Mouse (Mus musculus): ENCODE data around the gene Gm49333. TPM values are rescaled to one million over a fixed set of nuclear protein-coding genes. Genes with fewer than 3 reads are reported as not detected.
A peak's percentile ranks its signal among the peaks of the same experiment; 100 is the strongest.

Gm49333 gene
- 0.49 TPM in 1 of 2 replicates, not detected in the other for polyA plus RNA-seq (2016; fragmentation: Nextera tagmentation; extraction: Ambion mirVana)

DNA sequence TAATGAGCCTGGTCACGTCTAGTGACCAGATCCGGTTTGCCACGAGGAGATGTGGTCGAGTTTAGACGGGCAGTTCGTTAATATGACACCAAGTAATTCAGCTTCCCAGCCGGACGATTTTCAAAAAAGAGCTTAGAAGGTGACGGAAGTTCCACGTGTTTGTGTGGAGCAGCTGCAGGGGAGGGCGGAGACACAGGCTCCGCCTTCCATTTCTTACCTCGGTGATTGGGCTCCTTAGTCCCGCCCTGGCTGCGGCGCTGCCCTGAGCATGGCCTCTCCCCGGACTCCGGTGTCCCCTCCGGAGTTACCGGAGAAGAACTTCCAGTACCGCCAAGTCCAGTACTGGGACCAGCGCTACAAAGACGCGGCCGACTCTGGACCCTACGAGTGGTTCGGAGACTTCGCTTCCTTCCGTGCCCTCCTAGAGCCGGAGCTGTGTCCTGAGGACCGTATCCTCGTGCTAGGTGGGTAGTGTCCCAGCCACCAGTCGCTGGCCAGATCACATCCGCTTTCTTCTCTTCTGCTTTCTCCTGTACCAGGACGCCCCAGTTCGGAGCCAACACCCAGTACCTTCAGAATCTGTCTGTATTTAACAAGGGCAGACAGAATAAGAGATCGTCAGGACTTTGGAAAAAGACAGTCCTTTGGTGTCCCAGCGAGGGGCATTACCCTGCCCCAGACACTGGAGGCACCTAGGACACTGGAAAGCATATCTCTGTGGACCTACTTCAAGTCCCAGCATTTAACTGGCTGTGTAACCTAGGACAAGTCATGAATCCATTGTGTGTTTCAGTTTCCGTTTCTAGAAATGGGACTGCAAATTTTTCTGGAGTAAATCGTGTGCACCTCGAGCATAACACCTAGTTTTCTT lies at the start of gene Gm49333, which contains the start of the genes Eef1akmt4 and Alg3:
Gene Gm49333 (plus strand): TSS at position 254 of the 871 bp plus-strand sequence.
Gene Eef1akmt4 (plus strand): TSS at position 237 of the 871 bp plus-strand sequence.
Gene Alg3 (minus strand): TSS at position 379 of the 871 bp plus-strand sequence.
- WGBS: 2% methylated on average over 41 of the region's 41 CpGs

DNA sequence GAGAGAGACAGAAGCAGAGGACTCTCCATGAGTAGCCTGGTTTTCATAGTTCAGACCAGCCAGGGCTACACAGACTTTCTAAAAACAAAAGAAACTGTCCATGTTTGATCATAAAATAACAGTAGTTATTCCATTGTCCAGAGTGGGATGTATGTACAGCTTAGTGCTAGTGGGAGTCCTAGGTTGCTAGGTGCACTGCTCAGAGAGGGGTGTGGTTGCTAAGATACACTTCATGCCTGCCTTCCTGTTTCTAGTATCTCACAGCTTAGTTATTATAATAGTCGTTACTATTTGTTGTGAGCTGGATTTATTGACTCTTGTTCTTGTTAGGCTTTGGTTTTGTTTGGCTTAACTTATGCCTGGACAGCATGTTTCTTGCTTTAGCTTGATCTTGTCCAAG lies 46.3 kb upstream of the Gm49333 start:
- Histone ChIP-seq H3K9me3 (no peaks in the 10 kb centered on the region), H3K4me1 (no peaks in the 10 kb centered on the region), H3K36me3 (replicated peaks) (peaks cover 35% of the 10 kb centered on the region), H3K27ac (replicated peaks) (no peak overlapping the region), H3K4me3 (no peak overlapping the region), H3K27me3 (replicated peaks; ENCODE audit: low read depth, poor library complexity, severe bottlenecking) (no peaks in the 10 kb centered on the region)
- 77% methylated on average over 1 of the region's 1 CpGs for WGBS
- DNase-seq (ENCODE audit: low spot score): no peak

More for the DNA sequence above, at the start of gene Gm49333, which contains the start of the genes Eef1akmt4 and Alg3:
- peaks cover 28% of the 10 kb centered on the region for H3K4me1 ChIP-seq
- peak within 1 kb of the TSS; percentile 95 for H3K27ac ChIP-seq (replicated peaks)
- DNase-seq (ENCODE audit: low spot score): peak; percentile 91
- H3K27me3 ChIP-seq (replicated peaks; ENCODE audit: low read depth, poor library complexity, severe bottlenecking): no peaks in the 10 kb centered on the region
- H3K36me3 ChIP-seq (replicated peaks): peaks cover 28% of the 10 kb centered on the region
- H3K4me3 ChIP-seq: peak within 1 kb of the TSS; percentile 88
- no peaks in the 10 kb centered on the region for H3K9me3 ChIP-seq

DNA sequence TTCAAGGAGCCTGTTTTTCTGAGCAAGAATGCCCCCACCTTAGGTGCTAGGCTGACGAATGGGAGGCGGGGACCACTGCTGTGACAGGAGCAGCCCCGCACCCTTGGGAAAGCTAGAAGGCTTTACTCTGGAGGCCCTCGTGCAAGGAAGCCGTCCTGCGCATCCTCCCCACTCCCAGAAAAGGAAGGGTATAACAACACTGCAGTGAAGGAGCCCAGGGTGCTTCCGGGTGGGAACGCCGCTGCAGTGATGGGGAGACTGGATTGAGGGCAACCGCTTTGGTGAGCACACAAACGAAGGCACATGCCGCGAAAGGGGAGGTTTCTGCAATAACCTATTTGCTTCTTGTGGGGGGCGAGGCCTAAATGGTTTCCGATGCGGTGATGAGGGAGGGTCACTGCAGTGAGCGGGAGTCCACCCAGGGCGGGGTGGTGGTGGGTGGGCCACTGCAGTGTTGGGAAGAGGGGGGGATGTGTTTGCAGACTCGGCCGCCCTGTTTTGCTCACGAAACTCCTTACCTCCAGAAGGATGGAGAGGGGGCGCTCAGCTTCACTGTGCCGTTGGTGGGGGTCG lies 22.0 kb upstream of the Gm49333 start, which contains the start of gene Vwa5b2:
Gene Vwa5b2 (plus strand): TSS at position 106 of the 573 bp plus-strand sequence.
- H3K27ac ChIP-seq (replicated peaks): peak within 1 kb of the TSS; percentile 1
- H3K27me3 ChIP-seq (replicated peaks; ENCODE audit: low read depth, poor library complexity, severe bottlenecking): peaks cover 74% of the 10 kb centered on the region
- DNase-seq (ENCODE audit: low spot score): no peak
- peak within 1 kb of the TSS; percentile 64 for H3K4me3 ChIP-seq
- H3K4me1 ChIP-seq: peaks cover 25% of the 10 kb centered on the region
- H3K9me3 ChIP-seq: no peaks in the 10 kb centered on the region
- under 1% methylated on average over 24 of the region's 24 CpGs for WGBS
- no peaks in the 10 kb centered on the region for H3K36me3 ChIP-seq (replicated peaks)

DNA sequence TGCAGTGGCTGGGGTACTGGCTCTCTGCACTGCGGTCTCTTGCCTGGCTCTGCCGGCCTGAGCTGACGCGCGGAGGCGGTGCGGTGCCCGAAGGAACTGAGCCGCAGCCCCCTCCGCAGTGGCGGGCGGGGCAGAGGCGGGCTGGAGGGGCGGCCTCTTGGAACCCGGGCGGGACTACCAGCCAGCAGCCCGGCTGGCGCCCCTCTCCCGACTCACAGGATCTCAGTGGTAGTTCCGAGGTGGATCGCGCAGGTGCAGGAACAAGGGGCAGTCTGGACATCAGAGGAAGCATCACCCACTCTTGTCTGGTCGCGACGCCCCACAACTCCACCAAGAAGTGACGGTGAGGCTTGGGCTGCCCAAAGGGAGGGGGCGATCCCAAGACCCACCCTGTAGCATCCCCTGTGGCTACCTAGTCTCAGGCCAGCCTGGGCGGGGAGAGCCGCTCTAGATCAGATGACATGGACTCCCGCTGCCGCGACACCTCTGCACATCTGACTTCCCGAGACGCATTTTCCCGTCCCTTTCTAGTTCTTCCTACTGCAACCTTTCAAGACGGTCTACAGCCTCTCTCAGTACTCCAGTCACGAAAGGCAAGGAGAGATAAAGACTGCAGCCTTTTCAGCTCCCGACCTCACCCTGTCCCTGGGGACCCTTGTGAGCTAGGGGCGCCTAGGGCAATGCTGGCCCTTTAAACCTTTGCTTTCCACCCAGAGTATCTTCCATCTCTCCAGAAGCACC lies 21.3 kb upstream of the Gm49333 start:
- Histone ChIP-seq H3K4me1 (peaks cover 25% of the 10 kb centered on the region), H3K4me3 (peak overlapping the region; percentile 64), H3K27me3 (replicated peaks; ENCODE audit: low read depth, poor library complexity, severe bottlenecking) (peaks cover 80% of the 10 kb centered on the region), H3K36me3 (replicated peaks) (no peaks in the 10 kb centered on the region), H3K27ac (replicated peaks) (peak overlapping the region; percentile 1), H3K9me3 (no peaks in the 10 kb centered on the region)
- WGBS: under 1% methylated on average over 39 of the region's 39 CpGs
- peak; percentile 75 for DNase-seq (ENCODE audit: low spot score)

DNA sequence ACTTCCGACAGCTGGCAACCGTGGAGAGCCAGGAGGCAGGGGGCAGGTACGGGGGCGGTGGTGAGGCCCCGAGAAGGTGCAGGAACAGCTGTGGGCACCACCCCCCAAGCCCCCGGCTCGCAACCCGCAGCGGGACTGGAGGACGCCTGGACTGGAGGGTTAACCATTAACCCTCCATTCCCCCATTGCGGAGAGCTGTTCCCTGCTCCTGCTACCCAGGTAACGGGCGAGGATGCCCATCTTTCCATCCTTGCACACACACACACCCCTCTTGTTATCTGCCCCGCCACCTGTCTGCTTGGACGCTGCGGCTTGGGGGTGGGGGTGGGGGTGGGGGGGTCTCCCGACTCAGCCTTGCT lies 20.8 kb upstream of the Gm49333 start:
- Histone ChIP-seq H3K36me3 (replicated peaks) (no peaks in the 10 kb centered on the region), H3K27ac (replicated peaks) (no peak overlapping the region), H3K4me1 (peaks cover 25% of the 10 kb centered on the region), H3K27me3 (replicated peaks; ENCODE audit: low read depth, poor library complexity, severe bottlenecking) (peaks cover 86% of the 10 kb centered on the region), H3K4me3 (peak overlapping the region; percentile 64), H3K9me3 (no peaks in the 10 kb centered on the region)
- DNase-seq (ENCODE audit: low spot score): no peak
- WGBS: 3% methylated on average over 17 of the region's 17 CpGs

DNA sequence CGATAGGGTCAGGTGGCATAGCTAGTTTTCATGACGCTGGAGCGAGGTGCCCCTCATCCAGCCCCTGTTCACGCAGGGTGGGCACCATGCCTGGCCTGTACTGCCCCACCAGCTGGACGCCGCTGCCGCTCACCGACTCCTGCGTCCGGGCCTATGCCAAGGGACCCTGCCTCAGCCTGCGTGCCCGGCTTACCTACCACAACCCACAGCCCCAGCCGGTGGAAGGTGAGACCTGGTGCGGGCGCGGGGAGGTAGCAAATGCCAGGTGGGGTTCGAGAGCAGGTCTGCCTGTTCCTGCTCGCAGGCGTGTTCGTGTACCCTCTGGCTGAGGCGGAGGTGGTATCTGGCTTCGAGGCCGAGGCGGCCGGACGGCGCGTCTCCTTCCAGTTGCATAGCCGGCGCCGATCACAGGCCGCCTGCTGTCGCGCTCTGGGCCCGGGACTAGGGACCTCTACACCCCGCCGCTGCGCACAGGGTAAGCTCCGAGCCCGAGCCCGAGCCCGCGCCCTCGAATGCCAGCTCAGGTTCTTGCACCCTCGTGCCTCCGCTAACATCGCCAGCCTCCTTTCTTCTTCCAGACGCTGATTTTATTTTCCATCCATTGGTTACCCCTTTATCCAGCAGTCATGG lies 20.2 kb upstream of the Gm49333 start:
- Histone ChIP-seq H3K4me1 (peaks cover 25% of the 10 kb centered on the region), H3K4me3 (peak overlapping the region; percentile 64), H3K27me3 (replicated peaks; ENCODE audit: low read depth, poor library complexity, severe bottlenecking) (peaks cover 91% of the 10 kb centered on the region), H3K36me3 (replicated peaks) (no peaks in the 10 kb centered on the region), H3K9me3 (no peaks in the 10 kb centered on the region), H3K27ac (replicated peaks) (no peak overlapping the region)
- WGBS: 5% methylated on average over 48 of the region's 48 CpGs
- DNase-seq (ENCODE audit: low spot score): peak; percentile 49

DNA sequence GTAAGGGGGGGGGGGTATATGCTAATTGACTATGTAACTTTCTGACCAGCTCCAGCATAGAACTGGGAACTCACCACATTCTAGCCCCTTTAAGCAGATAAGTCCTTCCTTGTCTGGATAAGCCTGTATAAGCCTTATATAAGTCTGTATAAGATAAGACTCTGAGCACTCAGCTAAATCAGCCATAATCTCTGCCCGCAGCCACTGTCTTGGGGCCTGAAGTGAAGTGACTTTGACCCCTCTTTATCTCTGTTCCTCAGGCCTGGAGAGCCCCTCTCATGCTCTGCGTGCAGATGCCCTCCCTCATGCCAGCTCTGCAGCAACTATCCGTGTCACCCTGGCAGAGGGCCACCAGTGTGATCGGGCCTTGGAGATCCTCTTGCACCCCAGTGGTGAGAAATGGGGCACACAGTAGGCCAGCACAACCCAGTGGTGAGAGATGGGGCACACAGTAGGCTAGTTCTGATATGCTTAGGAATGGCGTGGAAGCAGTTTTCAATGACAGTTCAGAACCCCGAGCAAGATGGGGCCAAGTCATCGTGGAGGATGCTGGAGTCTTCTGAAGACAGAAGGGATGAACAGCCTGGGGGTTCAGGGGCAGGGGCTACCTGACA lies 16.2 kb upstream of the Gm49333 start:
- Histone ChIP-seq H3K9me3 (no peaks in the 10 kb centered on the region), H3K36me3 (replicated peaks) (no peaks in the 10 kb centered on the region), H3K27me3 (replicated peaks; ENCODE audit: low read depth, poor library complexity, severe bottlenecking) (peaks cover 61% of the 10 kb centered on the region), H3K27ac (replicated peaks) (no peak overlapping the region), H3K4me3 (no peak overlapping the region), H3K4me1 (peaks cover 18% of the 10 kb centered on the region)
- DNase-seq (ENCODE audit: low spot score): no peak
- WGBS: 88% methylated on average over 7 of the region's 7 CpGs

DNA sequence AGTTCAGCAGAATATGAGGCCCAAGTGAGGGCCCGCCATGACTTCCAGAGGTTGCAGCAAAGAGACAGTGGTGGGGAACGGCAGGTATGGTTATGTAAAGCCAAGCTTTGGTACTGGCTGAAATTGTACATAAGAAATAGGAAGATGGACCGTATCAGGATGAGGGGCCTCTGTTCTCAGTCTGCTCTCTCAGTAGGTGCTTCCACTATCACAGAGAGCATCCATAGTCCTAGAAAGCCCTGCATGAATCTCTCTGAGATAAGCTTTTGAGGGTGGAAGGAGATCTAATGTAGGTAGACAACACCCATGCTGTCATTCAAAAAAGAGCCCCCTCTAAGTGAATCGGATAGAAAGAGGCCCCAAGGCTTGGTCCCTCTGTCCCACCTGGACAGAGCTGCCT lies 15.7 kb upstream of the Gm49333 start:
- H3K27ac ChIP-seq (replicated peaks): no peak overlapping the region
- DNase-seq (ENCODE audit: low spot score): no peak
- peaks cover 55% of the 10 kb centered on the region for H3K27me3 ChIP-seq (replicated peaks; ENCODE audit: low read depth, poor library complexity, severe bottlenecking)
- no peaks in the 10 kb centered on the region for H3K9me3 ChIP-seq
- 88% methylated on average over 4 of the region's 4 CpGs for WGBS
- peaks cover 12% of the 10 kb centered on the region for H3K4me1 ChIP-seq
- no peaks in the 10 kb centered on the region for H3K36me3 ChIP-seq (replicated peaks)
- H3K4me3 ChIP-seq: no peak overlapping the region

DNA sequence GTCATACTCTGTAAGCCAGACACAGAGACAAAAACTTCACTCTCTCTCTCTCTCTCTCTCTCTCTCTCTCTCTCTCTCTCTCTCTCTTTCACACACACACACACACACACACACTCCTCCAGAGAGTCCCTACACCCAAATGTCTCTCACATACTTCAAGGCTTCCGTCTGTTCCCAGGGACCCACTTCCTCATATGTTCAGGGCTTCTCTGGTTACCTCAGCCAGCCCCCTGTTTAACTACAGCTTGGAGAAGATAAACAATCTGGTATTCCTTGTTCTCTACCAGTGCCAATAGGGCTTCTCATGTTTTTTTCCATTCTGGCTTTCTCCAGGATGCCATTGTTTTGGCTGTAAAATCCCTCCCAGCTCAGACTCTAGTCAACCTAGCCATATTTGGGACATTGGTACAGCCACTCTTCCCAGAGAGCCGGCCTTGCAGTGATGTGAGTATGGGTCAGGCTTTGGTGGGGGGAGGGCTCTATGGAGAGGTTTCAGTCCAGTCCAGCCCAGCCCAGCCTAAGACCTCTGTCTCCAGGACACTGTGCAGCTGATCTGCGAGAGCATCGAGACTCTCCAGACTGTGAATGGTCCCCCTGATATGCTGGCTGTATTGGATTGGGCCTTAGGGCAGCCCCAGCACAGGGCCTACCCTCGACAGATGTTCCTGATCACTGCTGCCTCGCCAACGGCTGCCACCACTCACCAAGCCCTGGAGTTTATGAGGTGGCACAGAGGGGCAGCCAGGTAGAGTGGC lies 14.5 kb upstream of the Gm49333 start:
- H3K27me3 ChIP-seq (replicated peaks; ENCODE audit: low read depth, poor library complexity, severe bottlenecking): peaks cover 44% of the 10 kb centered on the region
- DNase-seq (ENCODE audit: low spot score): no peak
- no peaks in the 10 kb centered on the region for H3K9me3 ChIP-seq
- no peak overlapping the region for H3K27ac ChIP-seq (replicated peaks)
- WGBS: 63% methylated on average over 7 of the region's 7 CpGs
- no peaks in the 10 kb centered on the region for H3K36me3 ChIP-seq (replicated peaks)
- H3K4me3 ChIP-seq: no peak overlapping the region
- peaks cover 5% of the 10 kb centered on the region; the same call in 1 of the 2 replicates for H3K4me1 ChIP-seq

DNA sequence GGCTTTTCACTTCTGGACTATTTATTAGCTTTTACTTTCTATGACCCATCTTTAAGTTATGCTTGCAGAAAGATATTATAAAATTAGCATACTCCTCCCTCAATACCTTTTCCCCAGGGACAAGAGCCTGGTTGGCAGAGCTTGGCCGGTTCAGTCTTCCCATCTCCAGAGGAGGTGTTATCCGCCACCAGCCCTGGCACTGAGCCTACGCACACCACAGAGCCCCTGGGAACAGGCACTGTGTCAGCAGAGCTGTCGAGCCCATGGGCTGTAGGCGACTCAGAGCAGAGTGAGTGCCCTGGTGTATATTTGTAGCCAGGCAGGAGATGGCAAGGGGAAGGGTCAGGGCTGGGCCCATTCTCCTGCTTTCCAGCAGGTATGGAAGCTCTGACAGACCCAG lies 10.9 kb upstream of the Gm49333 start:
- 83% methylated on average over 5 of the region's 5 CpGs for WGBS
- peaks cover 8% of the 10 kb centered on the region for H3K27me3 ChIP-seq (replicated peaks; ENCODE audit: low read depth, poor library complexity, severe bottlenecking)
- no peaks in the 10 kb centered on the region for H3K9me3 ChIP-seq

DNA sequence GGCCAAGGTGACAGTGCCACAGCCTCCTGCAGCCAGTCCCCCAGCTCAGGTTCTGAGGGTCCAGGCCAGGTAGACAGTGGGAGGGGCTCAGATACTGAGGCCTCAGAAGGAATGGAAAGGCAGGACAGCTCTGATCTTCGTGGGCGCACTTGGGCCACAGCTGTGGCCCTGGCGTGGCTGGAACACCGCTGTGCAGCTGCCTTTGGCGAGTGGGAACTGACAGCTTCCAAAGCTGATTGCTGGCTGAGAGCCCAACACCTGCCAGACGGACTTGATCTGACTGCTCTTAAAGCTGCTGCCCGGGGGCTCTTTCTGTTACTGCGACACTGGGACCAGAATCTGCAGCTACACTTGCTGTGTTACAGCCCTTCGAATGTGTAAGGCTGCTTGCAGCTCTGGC lies 6.7 kb upstream of the Gm49333 start:
- Histone ChIP-seq H3K4me1 (peaks cover 12% of the 10 kb centered on the region), H3K9me3 (no peaks in the 10 kb centered on the region), H3K27me3 (replicated peaks; ENCODE audit: low read depth, poor library complexity, severe bottlenecking) (no peaks in the 10 kb centered on the region), H3K27ac (replicated peaks) (no peak overlapping the region), H3K36me3 (replicated peaks) (peaks cover 53% of the 10 kb centered on the region), H3K4me3 (no peak overlapping the region)
- WGBS: 85% methylated on average over 9 of the region's 9 CpGs
- no peak for DNase-seq (ENCODE audit: low spot score)

More for the DNA sequence above, 10.9 kb upstream of the Gm49333 start:
- no peak for DNase-seq (ENCODE audit: low spot score)
- H3K4me3 ChIP-seq: no peak overlapping the region
- peaks cover 5% of the 10 kb centered on the region; the same call in 1 of the 2 replicates for H3K4me1 ChIP-seq
- H3K27ac ChIP-seq (replicated peaks): no peak overlapping the region
- H3K36me3 ChIP-seq (replicated peaks): peaks cover 19% of the 10 kb centered on the region
